ENCODE assay signal across 9 mouse cellular contexts in genomic region chr16:94327781-94328711, GRCm38 (mm10). TPM values are rescaled to one million over a fixed set of nuclear protein-coding genes. Genes with fewer than 3 reads are reported as not detected.
DNase-seq lines count a peak whose midpoint lies in the region; ATAC-seq and TF ChIP-seq lines count a peak whose summit lies in the region.
"Had no signal": no experiment of that assay in that cellular context is flagged by ENCODE, and none has a peak within 500 bp of the region (broad histone marks: within the 10 kb centered on the region; RNA-seq: fewer than 3 reads in every experiment).

Gene Ripply3, plus strand, starts transcription at chr16:94328420.

- in situ Hi-C loops in CH12.LX (cut with MboI; ENCODE audit: low pct_ligation_motif_present, low pct_unique_long_range_greater_than_20kb, low sequenced_read_pairs) = no loop called here

- H3K79me2 ChIP-seq in CH12.LX (replicated peaks; ENCODE audit: control insufficient read depth, extremely low read depth, insufficient read depth, poor library complexity, severe bottlenecking) = no peaks in the 10 kb centered on the region

- peak; percentile 21; the same call in 1 of the 2 replicates for ATAC-seq in forebrain, embryonic 13.5 days
- 0 out of 4 replicates have a peak, but pooled peaks have one; percentile 12 to 19 for ATAC-seq in hematopoietic stem cell, adult 5-6 weeks (replicated peaks in 1 of 2; ENCODE audit: insufficient read depth in 1 of 2, low FRiP score in 2 of 2, low TSS enrichment in 1 of 2, low read depth in 1 of 2, poor library complexity in 2 of 2, severe bottlenecking in 2 of 2)
- 0 out of 2 replicates have a peak, but pooled peaks have one; percentile 52 for ATAC-seq in limb, embryonic 11.5 days (ENCODE audit: insufficient number of reproducible peaks, low FRiP score, low TSS enrichment, low read depth)

- no peaks in the 10 kb centered on the region for H3K27me3 ChIP-seq in CH12.LX (replicated peaks)
- peaks cover 42% of the 10 kb centered on the region for H3K27me3 ChIP-seq in forebrain, embryonic 13.5 days
- H3K27me3 ChIP-seq in limb, embryonic 11.5 days (ENCODE audit: control insufficient read depth, insufficient read depth, low read length) = peaks cover 26% of the 10 kb centered on the region

- peak within 1 kb of the TSS; percentile 70 for H3K4me2 ChIP-seq in CH12.LX (ENCODE audit: insufficient read depth, low read depth, poor library complexity, severe bottlenecking)
- peak within 1 kb of the TSS; percentile 62 for H3K4me2 ChIP-seq in forebrain, embryonic 13.5 days
- peak within 1 kb of the TSS; percentile 73 for H3K4me2 ChIP-seq in limb, embryonic 11.5 days (ENCODE audit: low read depth, severe bottlenecking)

- no peak for TF ChIP-seq CTCF in CH12.LX (conservative IDR thresholded peaks at IDR 0.05 in 1 of 2, IDR thresholded peaks at IDR 0.05 in 1 of 2; ENCODE audit: low read depth in 2 of 2, low read length in 2 of 2)

- no peak for TF ChIP-seq POLR2A in CH12.LX (IDR thresholded peaks at IDR 0.05; ENCODE audit: low read depth, low read length)

- no peak for DNase-seq in CH12.LX (ENCODE audit: extremely low read depth)
- DNase-seq in adrenal gland, adult 18-20 months (ENCODE audit: low spot score in 2 of 2) = peak; percentile 53 to 61
- peak; percentile 70 for DNase-seq in limb, embryonic 11.5 days (ENCODE audit: low spot score)
- peak; percentile 50 for DNase-seq in mesoderm, embryonic 11.5 days (ENCODE audit: low read depth, low spot score)
- DNase-seq in thymus, postnatal 14 days = peak; percentile 25
- no peak for DNase-seq in frontal cortex, postnatal 36 days (ENCODE audit: low spot score in 2 of 2)

- TF ChIP-seq RAD21 in CH12.LX (IDR thresholded peaks at IDR 0.05; ENCODE audit: low read depth, low read length) = no peak

- H3K9me3 ChIP-seq in CH12.LX (replicated peaks; ENCODE audit: low read length) = no peaks in the 10 kb centered on the region
- no peaks in the 10 kb centered on the region for H3K9me3 ChIP-seq in forebrain, embryonic 13.5 days (replicated peaks)
- no peaks in the 10 kb centered on the region for H3K9me3 ChIP-seq in limb, embryonic 11.5 days (ENCODE audit: control insufficient read depth, low read length)

- TF ChIP-seq EP300 in CH12.LX (IDR thresholded peaks at IDR 0.05; ENCODE audit: low read length) = no peak

- dilution Hi-C loops in CH12.LX (cut with MboI; ENCODE audit: extremely low pct_ligation_motif_present, extremely low pct_unique_long_range_greater_than_20kb, low sequenced_read_pairs) = no loop called here

- H3K4me3 ChIP-seq in CH12.LX (replicated peaks in 1 of 3; ENCODE audit: low read depth in 2 of 3, low read length in 2 of 3, poor library complexity in 1 of 3) = peak within 1 kb of the TSS in 2 of 3 experiments; percentile 21 to 66
- peak within 1 kb of the TSS; percentile 42 for H3K4me3 ChIP-seq in forebrain, embryonic 13.5 days
- H3K4me3 ChIP-seq in limb, embryonic 11.5 days (ENCODE audit: low read depth, low read length) = peak within 1 kb of the TSS; percentile 47

- H3K36me3 ChIP-seq in CH12.LX (replicated peaks in 1 of 2; ENCODE audit: control insufficient read depth in 1 of 2, insufficient read depth in 1 of 2, low read length in 1 of 2) = no peaks in the 10 kb centered on the region
- H3K36me3 ChIP-seq in forebrain, embryonic 13.5 days (ENCODE audit: poor library complexity, severe bottlenecking) = no peaks in the 10 kb centered on the region
- H3K36me3 ChIP-seq in limb, embryonic 11.5 days (ENCODE audit: control insufficient read depth, insufficient read depth, low read length) = no peaks in the 10 kb centered on the region; the same call in 1 of the 2 replicates

- peaks cover 7 to 42% of the 10 kb centered on the region in 2 experiments for H3K4me1 ChIP-seq in CH12.LX (ENCODE audit: control insufficient read depth in 1 of 2, insufficient read depth in 2 of 2)
- H3K4me1 ChIP-seq in forebrain, embryonic 13.5 days = peaks cover 33% of the 10 kb centered on the region
- peaks cover 9% of the 10 kb centered on the region; the same call in 1 of the 2 replicates for H3K4me1 ChIP-seq in limb, embryonic 11.5 days (ENCODE audit: control insufficient read depth, insufficient read depth, low read length)

- peak within 1 kb of the TSS; percentile 55 for H3K9ac ChIP-seq in CH12.LX (ENCODE audit: insufficient read depth, low read depth)
- peak within 1 kb of the TSS; percentile 51 for H3K9ac ChIP-seq in forebrain, embryonic 13.5 days
- peak within 1 kb of the TSS; percentile 57 for H3K9ac ChIP-seq in limb, embryonic 11.5 days (ENCODE audit: low read length)

- H3K27ac ChIP-seq in CH12.LX (ENCODE audit: insufficient read depth, low read depth) = peak within 1 kb of the TSS; percentile 42
- no peak within 1 kb of the TSS for H3K27ac ChIP-seq in forebrain, embryonic 13.5 days
- H3K27ac ChIP-seq in limb, embryonic 11.5 days (replicated peaks; ENCODE audit: low read depth, low read length) = no peak within 1 kb of the TSS

- WGBS in forebrain, embryonic 13.5 days = 1% methylated on average over 63 of the region's 63 CpGs
- under 1% methylated on average over 63 of the region's 63 CpGs for WGBS in limb, embryonic 11.5 days

TF ChIP-seq in CH12.LX, 34 proteins besides CTCF, POLR2A, EP300 and RAD21:
- TF ChIP-seq NELFE (IDR thresholded peaks at IDR 0.05; ENCODE audit: low read depth, low read length) (0 out of 2 replicates have a peak, but pooled peaks have one; percentile 11), MYC (IDR thresholded peaks at IDR 0.05; ENCODE audit: low read depth, low read length) (no peak), TCF12 (IDR thresholded peaks at IDR 0.05; ENCODE audit: low read depth, low read length) (no peak), IRF4 (IDR thresholded peaks at IDR 0.05; ENCODE audit: low read depth, low read length) (no peak), NRF1 (IDR thresholded peaks at IDR 0.05; ENCODE audit: low read depth, low read length) (peak; percentile 39; the same call in 1 of the 2 replicates), CHD2 (IDR thresholded peaks at IDR 0.05; ENCODE audit: low read length) (no peak; the same call in 1 of the 2 replicates), GABPA (IDR thresholded peaks at IDR 0.05; ENCODE audit: insufficient replicate concordance, low read depth, low read length) (no peak), BHLHE40 (IDR thresholded peaks at IDR 0.05; ENCODE audit: low read depth, low read length) (0 out of 2 replicates have a peak, but pooled peaks have one; percentile 2), USF1 (IDR thresholded peaks at IDR 0.05; ENCODE audit: low read depth, low read length) (no peak), UBTF (IDR thresholded peaks at IDR 0.05; ENCODE audit: low read depth, low read length) (peak; percentile 22; the same call in 1 of the 2 replicates), ZNF384 (IDR thresholded peaks at IDR 0.05; ENCODE audit: low read depth, low read length) (no peak), MAX (IDR thresholded peaks at IDR 0.05; ENCODE audit: low read length) (no peak)

RNA-seq across cellular contexts. Expression of gene Ripply3, which starts in this region (rescaled TPM):
- 6.1 and 6.5 TPM in 2 replicates for total RNA-seq in CH12.LX (2012; rRNA removed)
- 0.20 and 0.28 TPM in 2 replicates for total RNA-seq in CH12.LX (2014; rRNA removed)
- polyA plus RNA-seq in CH12.LX (2012; ENCODE audit: insufficient read length, low read depth) = 1.0 and 1.3 TPM in 2 replicates
- total RNA-seq in adrenal gland, adult 18-20 months (2021) = 1 to 10 TPM; 5.1 to 5.3 TPM
- polyA plus RNA-seq in forebrain, embryonic 13.5 days (2015; fragmentation: Nextera tagmentation; extraction: Ambion mirVana) = 2.1 and 2.8 TPM in 2 replicates
- total RNA-seq in hematopoietic stem cell, adult 5-6 weeks (2017) = 1.7 and 2.8 TPM in 2 replicates
- 3.9 and 4.3 TPM in 2 replicates for polyA plus RNA-seq in limb, embryonic 11.5 days (2014; fragmentation: Nextera tagmentation; extraction: Ambion mirVana)
- total RNA-seq: common myeloid progenitor, adult 5-6 weeks had no signal

Comparison
In these comparisons a context has a peak if more than half of its experiments do, and no peak if none do; other contexts are left out.
1. DNase-seq: peak in adrenal gland, adult 18-20 months (2 of 2), limb, embryonic 11.5 days (single experiment), mesoderm, embryonic 11.5 days (single experiment) and thymus, postnatal 14 days (single experiment); none in CH12.LX (single experiment) and frontal cortex, postnatal 36 days (0 of 2).
2. Peak in every context shown above with its lines, with median percentiles within 50 percentile points of each other: H3K4me2 ChIP-seq, H3K4me3 ChIP-seq, H3K9ac ChIP-seq and ATAC-seq.